Comparison of ENCODE assay signal across 10 mouse cellular contexts in the genomic region with DNA sequence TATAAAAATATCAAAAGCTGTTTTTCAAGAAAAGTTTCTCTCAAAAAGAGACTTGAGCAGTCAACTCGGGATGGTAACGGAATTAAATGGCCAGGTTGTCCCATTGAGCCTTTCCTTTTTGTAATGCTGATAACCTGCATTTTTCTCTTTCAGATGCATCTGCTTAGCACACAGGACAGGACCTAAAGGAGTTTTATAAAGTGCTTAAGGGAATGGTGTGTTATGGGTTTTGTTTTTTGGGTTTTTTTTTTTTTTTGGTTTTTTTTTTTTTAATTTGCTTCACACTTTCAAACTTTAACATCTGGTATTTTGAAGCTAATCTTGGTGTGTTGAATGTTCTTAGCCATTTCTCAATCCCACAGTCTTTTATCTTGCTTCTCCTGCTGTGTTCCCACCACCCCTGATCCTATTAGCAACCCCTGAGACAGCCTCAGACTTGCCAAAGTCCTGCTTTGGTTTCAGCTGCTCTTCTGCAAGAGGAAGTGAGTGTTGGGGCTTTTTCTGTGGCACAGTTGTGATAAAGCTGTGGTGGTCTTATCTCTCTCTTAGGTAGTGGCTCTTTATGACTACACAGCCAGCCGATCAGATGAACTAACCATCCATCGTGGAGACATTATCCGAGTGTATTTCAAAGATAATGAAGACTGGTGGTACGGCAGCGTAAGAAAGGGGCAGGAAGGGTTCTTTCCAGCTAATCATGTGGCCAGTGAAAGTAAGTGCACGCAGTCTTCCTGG.
A peak's percentile ranks its signal among the peaks of the same experiment; 100 is the strongest.
DNase-seq lines count a peak whose midpoint lies in the region; ATAC-seq and TF ChIP-seq lines count a peak whose summit lies in the region.
"Had no signal": no experiment of that assay in that cellular context is flagged by ENCODE, and none has a peak within 500 bp of the region (broad histone marks: within the 10 kb centered on the region; RNA-seq: fewer than 3 reads in every experiment).

No protein-coding gene starts in this region.

- DNase-seq in lung, embryonic 14.5 days = no peak
- DNase-seq in lung, postnatal 0 days (ENCODE audit: low spot score) = no peak
- DNase-seq in R1 (ENCODE audit: low read depth, low spot score) = peak; percentile 79
- no peak for DNase-seq in left cerebral cortex, postnatal 14 days (ENCODE audit: low spot score in 2 of 2)
- DNase-seq in testis, postnatal 10 days (ENCODE audit: low spot score) = no peak
- no peak for DNase-seq in right cerebral cortex, postnatal 36 days (ENCODE audit: low spot score in 2 of 2)
- DNase-seq: cerebellum, adult 11 months; lung, postnatal 10 days had no signal

- intact Hi-C loops in left cerebral cortex, postnatal 14 days (cut with DNase I) = no loop called here

- H3K4me1 ChIP-seq in lung, embryonic 14.5 days (ENCODE audit: insufficient read depth) = no peaks in the 10 kb centered on the region
- H3K4me1 ChIP-seq in lung, postnatal 0 days (ENCODE audit: insufficient read depth, low read depth, low read length) = peaks cover 3% of the 10 kb centered on the region; the same call in 1 of the 2 replicates
- peaks cover 28% of the 10 kb centered on the region for H3K4me1 ChIP-seq in erythroblast, embryonic 14.5 days (ENCODE audit: control insufficient read depth)

- WGBS in lung, embryonic 14.5 days = 21% methylated on average over 8 of the region's 8 CpGs
- WGBS in lung, postnatal 0 days = 33% methylated on average over 8 of the region's 8 CpGs

- no peaks in the 10 kb centered on the region for H3K9me3 ChIP-seq in lung, embryonic 14.5 days (ENCODE audit: low read depth, low read length)
- H3K9me3 ChIP-seq in lung, postnatal 0 days (ENCODE audit: low read length) = no peaks in the 10 kb centered on the region
- no peaks in the 10 kb centered on the region for H3K9me3 ChIP-seq in erythroblast, embryonic 14.5 days (ENCODE audit: control insufficient read depth, low read length)

- ATAC-seq in lung, embryonic 14.5 days (ENCODE audit: insufficient read depth) = no peak
- ATAC-seq in lung, postnatal 0 days = no peak
- ATAC-seq in megakaryocyte, adult 5-6 weeks (ENCODE audit: poor library complexity, severe bottlenecking) = peak; percentile 75

- H3K9ac ChIP-seq in lung, embryonic 14.5 days = no peak overlapping the region
- H3K9ac ChIP-seq in lung, postnatal 0 days (replicated peaks; ENCODE audit: low read depth) = no peak overlapping the region

- H3K4me2 ChIP-seq in lung, embryonic 14.5 days = peak overlapping the region; percentile 39
- H3K4me2 ChIP-seq in lung, postnatal 0 days (replicated peaks; ENCODE audit: low read depth, low read length) = no peak overlapping the region

- TF ChIP-seq CTCF in lung, embryonic 14.5 days (IDR thresholded peaks at IDR 0.05; ENCODE audit: low read depth) = no peak
- no peak for TF ChIP-seq CTCF in lung, postnatal 0 days (IDR thresholded peaks at IDR 0.05)

- no peak overlapping the region for H3K4me3 ChIP-seq in lung, embryonic 14.5 days (ENCODE audit: low read depth, low read length)
- H3K4me3 ChIP-seq in lung, postnatal 0 days (ENCODE audit: low read depth, low read length) = no peak overlapping the region
- H3K4me3 ChIP-seq in erythroblast, embryonic 14.5 days (replicated peaks) = peak overlapping the region; percentile 41

- 0 out of 2 replicates have a peak, but pooled peaks cover 6% of the 10 kb centered on the region for H3K27me3 ChIP-seq in lung, embryonic 14.5 days (ENCODE audit: insufficient read depth, low read length)
- no peaks in the 10 kb centered on the region for H3K27me3 ChIP-seq in lung, postnatal 0 days (replicated peaks; ENCODE audit: insufficient read depth, low read length)
- no peaks in the 10 kb centered on the region; the same call in 1 of the 2 replicates for H3K27me3 ChIP-seq in erythroblast, embryonic 14.5 days (ENCODE audit: control insufficient read depth)

- no peak for TF ChIP-seq EP300 in lung, postnatal 0 days (IDR thresholded peaks at IDR 0.05)

- no peaks in the 10 kb centered on the region for H3K36me3 ChIP-seq in lung, embryonic 14.5 days (ENCODE audit: insufficient read depth)
- no peaks in the 10 kb centered on the region for H3K36me3 ChIP-seq in lung, postnatal 0 days (ENCODE audit: insufficient read depth, low read length)
- no peaks in the 10 kb centered on the region for H3K36me3 ChIP-seq in erythroblast, embryonic 14.5 days (ENCODE audit: control insufficient read depth)

- H3K27ac ChIP-seq in lung, embryonic 14.5 days (ENCODE audit: low read depth) = no peak overlapping the region
- no peak overlapping the region for H3K27ac ChIP-seq in lung, postnatal 0 days (ENCODE audit: low read length)
